Mouse (Mus musculus): ENCODE results near the gene Dnaaf2. TPM values are rescaled to one million over a fixed set of nuclear protein-coding genes. Genes with fewer than 3 reads are reported as not detected.

The Dnaaf2 gene
- polyA plus RNA-seq, 1 experiment from 2014 or later, result 7.3 TPM

GRCm38 (mm10) chr12:69216587-69216986 is 18.4 kb upstream of the Dnaaf2 start:
- Histone ChIP-seq H3K9me3 (ENCODE audit: control insufficient read depth, low read length) (no peaks in the 10 kb centered on the region), H3K4me2 (ENCODE audit: low read depth, low read length) (no peak overlapping the region), H3K9ac (ENCODE audit: low read depth, low read length) (no peak overlapping the region), H3K36me3 (ENCODE audit: control insufficient read depth, insufficient read depth, low read length) (peaks cover 13% of the 10 kb centered on the region), H3K4me1 (ENCODE audit: control insufficient read depth, insufficient read depth, low read length) (no peaks in the 10 kb centered on the region), H3K27me3 (replicated peaks; ENCODE audit: control insufficient read depth, insufficient read depth, low read length) (no peaks in the 10 kb centered on the region), H3K4me3 (ENCODE audit: low read length) (no peak overlapping the region), H3K27ac (ENCODE audit: low read length) (no peak overlapping the region)
- WGBS, result 95% methylated on average over 7 of the region's 7 CpGs
- ATAC-seq, result no peak

- H3K27ac ChIP-seq (ENCODE audit: low read length), result no peak overlapping the region
- ATAC-seq, result no peak
Measured at GRCm38 (mm10) chr12:69215000-69215785, 17.0 kb upstream of the Dnaaf2 start.

GRCm38 (mm10) chr12:69214393-69214792 is 16.2 kb upstream of the Dnaaf2 start:
- no peak overlapping the region for H3K4me3 ChIP-seq (ENCODE audit: low read length)
- H3K27ac ChIP-seq (ENCODE audit: low read length), result no peak overlapping the region
- H3K27me3 ChIP-seq (replicated peaks; ENCODE audit: control insufficient read depth, insufficient read depth, low read length), result no peaks in the 10 kb centered on the region
- ATAC-seq, result no peak
- no peak overlapping the region for H3K9ac ChIP-seq (ENCODE audit: low read depth, low read length)
- H3K4me1 ChIP-seq (ENCODE audit: control insufficient read depth, insufficient read depth, low read length), result no peaks in the 10 kb centered on the region
- peaks cover 16% of the 10 kb centered on the region for H3K36me3 ChIP-seq (ENCODE audit: control insufficient read depth, insufficient read depth, low read length)
- no peaks in the 10 kb centered on the region for H3K9me3 ChIP-seq (ENCODE audit: control insufficient read depth, low read length)
- WGBS, result 93% methylated on average over 7 of the region's 7 CpGs
- H3K4me2 ChIP-seq (ENCODE audit: low read depth, low read length), result no peak overlapping the region

More at GRCm38 (mm10) chr12:69215000-69215785, 17.0 kb upstream of the Dnaaf2 start:
- H3K4me3 ChIP-seq (ENCODE audit: low read length), result no peak overlapping the region
- 88% methylated on average over 3 of the region's 3 CpGs for whole genome bisulfite sequencing
- no peaks in the 10 kb centered on the region for H3K4me1 ChIP-seq (ENCODE audit: control insufficient read depth, insufficient read depth, low read length)
- no peak overlapping the region for H3K4me2 ChIP-seq (ENCODE audit: low read depth, low read length)
- H3K9me3 ChIP-seq (ENCODE audit: control insufficient read depth, low read length), result no peaks in the 10 kb centered on the region
- no peaks in the 10 kb centered on the region for H3K27me3 ChIP-seq (replicated peaks; ENCODE audit: control insufficient read depth, insufficient read depth, low read length)
- H3K9ac ChIP-seq (ENCODE audit: low read depth, low read length), result no peak overlapping the region
- H3K36me3 ChIP-seq (ENCODE audit: control insufficient read depth, insufficient read depth, low read length), result peaks cover 16% of the 10 kb centered on the region

GRCm38 (mm10) chr12:69213186-69213777 is 15.1 kb upstream of the Dnaaf2 start:
- ATAC-seq, result no peak
- Histone ChIP-seq H3K4me2 (ENCODE audit: low read depth, low read length) (no peak overlapping the region), H3K9me3 (ENCODE audit: control insufficient read depth, low read length) (no peaks in the 10 kb centered on the region), H3K27me3 (replicated peaks; ENCODE audit: control insufficient read depth, insufficient read depth, low read length) (no peaks in the 10 kb centered on the region), H3K4me1 (ENCODE audit: control insufficient read depth, insufficient read depth, low read length) (no peaks in the 10 kb centered on the region), H3K27ac (ENCODE audit: low read length) (no peak overlapping the region), H3K9ac (ENCODE audit: low read depth, low read length) (no peak overlapping the region), H3K4me3 (ENCODE audit: low read length) (no peak overlapping the region), H3K36me3 (ENCODE audit: control insufficient read depth, insufficient read depth, low read length) (peaks cover 16% of the 10 kb centered on the region)
- WGBS, result 92% methylated on average over 13 of the region's 13 CpGs

GRCm38 (mm10) chr12:69211057-69211456 is 12.8 kb upstream of the Dnaaf2 start:
- no peaks in the 10 kb centered on the region for H3K27me3 ChIP-seq (replicated peaks; ENCODE audit: control insufficient read depth, insufficient read depth, low read length)
- H3K4me1 ChIP-seq (ENCODE audit: control insufficient read depth, insufficient read depth, low read length), result no peaks in the 10 kb centered on the region
- H3K4me2 ChIP-seq (ENCODE audit: low read depth, low read length), result no peak overlapping the region
- H3K4me3 ChIP-seq (ENCODE audit: low read length), result no peak overlapping the region
- no peaks in the 10 kb centered on the region for H3K9me3 ChIP-seq (ENCODE audit: control insufficient read depth, low read length)
- H3K27ac ChIP-seq (ENCODE audit: low read length), result no peak overlapping the region
- no peak for ATAC-seq
- peaks cover 7% of the 10 kb centered on the region for H3K36me3 ChIP-seq (ENCODE audit: control insufficient read depth, insufficient read depth, low read length)
- WGBS, result 79% methylated on average over 5 of the region's 5 CpGs
- H3K9ac ChIP-seq (ENCODE audit: low read depth, low read length), result no peak overlapping the region

- WGBS, result 92% methylated on average over 18 of the region's 18 CpGs
- Histone ChIP-seq H3K4me2 (ENCODE audit: low read depth, low read length) (no peak overlapping the region), H3K36me3 (ENCODE audit: control insufficient read depth, insufficient read depth, low read length) (peaks cover 7% of the 10 kb centered on the region), H3K4me3 (ENCODE audit: low read length) (no peak overlapping the region), H3K27me3 (replicated peaks; ENCODE audit: control insufficient read depth, insufficient read depth, low read length) (no peaks in the 10 kb centered on the region), H3K27ac (ENCODE audit: low read length) (no peak overlapping the region), H3K9ac (ENCODE audit: low read depth, low read length) (no peak overlapping the region), H3K9me3 (ENCODE audit: control insufficient read depth, low read length) (no peaks in the 10 kb centered on the region), H3K4me1 (ENCODE audit: control insufficient read depth, insufficient read depth, low read length) (no peaks in the 10 kb centered on the region)
- no peak for ATAC-seq
Measured at GRCm38 (mm10) chr12:69210056-69210979, 12.1 kb upstream of the Dnaaf2 start.

- H3K27me3 ChIP-seq (replicated peaks; ENCODE audit: control insufficient read depth, insufficient read depth, low read length), result no peaks in the 10 kb centered on the region
- H3K9me3 ChIP-seq (ENCODE audit: control insufficient read depth, low read length), result no peaks in the 10 kb centered on the region
- H3K4me1 ChIP-seq (ENCODE audit: control insufficient read depth, insufficient read depth, low read length), result no peaks in the 10 kb centered on the region
- H3K4me3 ChIP-seq (ENCODE audit: low read length), result no peak overlapping the region
- WGBS, result 93% methylated on average over 2 of the region's 2 CpGs
- ATAC-seq, result no peak
- H3K9ac ChIP-seq (ENCODE audit: low read depth, low read length), result no peak overlapping the region
- no peak overlapping the region for H3K27ac ChIP-seq (ENCODE audit: low read length)
- no peak overlapping the region for H3K4me2 ChIP-seq (ENCODE audit: low read depth, low read length)
- peaks cover 5% of the 10 kb centered on the region for H3K36me3 ChIP-seq (ENCODE audit: control insufficient read depth, insufficient read depth, low read length)
Measured at GRCm38 (mm10) chr12:69208520-69208919, 10.3 kb upstream of the Dnaaf2 start.

- Histone ChIP-seq H3K4me1 (ENCODE audit: control insufficient read depth, insufficient read depth, low read length) (no peaks in the 10 kb centered on the region), H3K27ac (ENCODE audit: low read length) (no peak overlapping the region), H3K9ac (ENCODE audit: low read depth, low read length) (no peak overlapping the region), H3K27me3 (replicated peaks; ENCODE audit: control insufficient read depth, insufficient read depth, low read length) (no peaks in the 10 kb centered on the region), H3K4me3 (ENCODE audit: low read length) (no peak overlapping the region), H3K36me3 (ENCODE audit: control insufficient read depth, insufficient read depth, low read length) (peaks cover 5% of the 10 kb centered on the region), H3K4me2 (ENCODE audit: low read depth, low read length) (no peak overlapping the region), H3K9me3 (ENCODE audit: control insufficient read depth, low read length) (no peaks in the 10 kb centered on the region)
- WGBS, result 90% methylated on average over 7 of the region's 7 CpGs
- ATAC-seq, result no peak
Measured at GRCm38 (mm10) chr12:69207926-69208325, 9.7 kb upstream of the Dnaaf2 start.

- Histone ChIP-seq H3K9ac (ENCODE audit: low read depth, low read length) (no peak overlapping the region), H3K4me1 (ENCODE audit: control insufficient read depth, insufficient read depth, low read length) (no peaks in the 10 kb centered on the region), H3K36me3 (ENCODE audit: control insufficient read depth, insufficient read depth, low read length) (peaks cover 5% of the 10 kb centered on the region), H3K27ac (ENCODE audit: low read length) (no peak overlapping the region), H3K9me3 (ENCODE audit: control insufficient read depth, low read length) (no peaks in the 10 kb centered on the region), H3K4me3 (ENCODE audit: low read length) (no peak overlapping the region), H3K27me3 (replicated peaks; ENCODE audit: control insufficient read depth, insufficient read depth, low read length) (no peaks in the 10 kb centered on the region), H3K4me2 (ENCODE audit: low read depth, low read length) (no peak overlapping the region)
- no peak for ATAC-seq
- WGBS, result 94% methylated on average over 8 of the region's 8 CpGs
Measured at GRCm38 (mm10) chr12:69207396-69207795, 9.2 kb upstream of the Dnaaf2 start.
